Mouse (Mus musculus) brain, embryonic 14.5 days (tissue): ENCODE results near the gene Susd3.
A peak's percentile ranks its signal among the peaks of the same experiment; 100 is the strongest.

ENCODE experiments used
- CTCF ChIP-seq: fragments of 200-500 bp; IDR thresholded peaks from 2 replicates; pipeline ENCODE4 v1.5.1; 2012; ENCODE audit warnings: inconsistent platforms, mild to moderate bottlenecking, moderate library complexity, borderline replicate concordance; ENCODE audit not compliant: insufficient read depth, insufficient read length; ENCODE audit errors: extremely low read depth
- POLR2A ChIP-seq: fragments of 200-500 bp; IDR thresholded peaks from 2 replicates; pipeline ENCODE4 v1.6.1; 2012; ENCODE audit warnings: mild to moderate bottlenecking, inconsistent platforms, borderline replicate concordance; ENCODE audit not compliant: poor library complexity, insufficient read depth, insufficient read length, severe bottlenecking; ENCODE audit errors: extremely low read depth

DNA sequence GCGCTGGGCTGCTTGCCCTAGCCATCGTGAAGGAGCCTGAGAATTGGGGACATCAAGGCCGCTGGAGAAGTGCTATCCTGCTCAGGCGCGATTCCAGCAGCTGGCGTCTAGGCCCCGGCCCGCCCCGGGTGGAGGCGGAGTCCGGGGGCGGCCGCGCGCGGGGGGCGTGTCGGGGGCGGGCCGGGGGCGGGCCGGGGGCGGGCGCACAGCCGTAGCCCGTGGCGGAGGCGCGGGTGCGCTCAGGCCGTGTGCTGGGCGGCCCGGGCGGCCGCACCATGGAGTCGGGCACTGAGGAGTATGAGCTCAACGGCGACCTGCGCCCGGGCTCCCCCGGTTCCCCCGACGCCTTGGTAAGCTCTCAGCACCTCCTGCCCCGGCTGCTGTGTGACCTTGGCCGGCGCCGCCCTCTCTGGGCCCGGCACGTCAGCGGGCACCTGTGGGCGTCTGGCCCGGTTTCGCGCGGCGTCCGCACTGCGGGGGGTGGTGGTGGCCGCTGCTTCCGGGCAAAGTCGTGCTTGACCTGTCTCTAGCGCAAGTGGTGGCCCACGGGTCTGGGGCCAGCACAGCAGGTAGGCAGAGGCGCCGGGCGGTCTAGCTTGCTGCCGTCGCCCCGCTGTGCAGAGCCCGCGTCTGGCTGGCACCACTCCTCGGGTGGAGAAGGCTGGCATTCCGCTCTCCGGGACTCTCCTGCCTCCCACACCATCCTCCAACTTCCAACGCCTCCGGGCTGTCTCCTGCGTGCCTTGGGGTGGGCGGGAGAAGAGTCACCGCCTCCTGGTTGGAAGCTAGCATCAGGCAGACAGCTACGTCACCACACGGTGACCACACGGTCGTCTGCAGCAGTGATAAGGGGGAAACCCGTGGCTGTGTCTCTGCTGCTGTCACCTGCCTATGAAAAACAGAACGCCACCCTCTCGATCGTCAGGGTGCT, 61.0 kb downstream of the Susd3 start, which contains the start of gene Ninj1:
- TF ChIP-seq CTCF (no peak), POLR2A (peak; percentile 87)
